Comparison of ENCODE assay signal across 10 mouse cellular contexts in genomic region chr11:55184733-55185291, GRCm38 (mm10). TPM values are rescaled to one million over a fixed set of nuclear protein-coding genes. Genes with fewer than 3 reads are reported as not detected.
DNase-seq lines count a peak whose midpoint lies in the region; ATAC-seq and TF ChIP-seq lines count a peak whose summit lies in the region.
"Had no signal": no experiment of that assay in that cellular context is flagged by ENCODE, and none has a peak within 500 bp of the region (broad histone marks: within the 10 kb centered on the region; RNA-seq: fewer than 3 reads in every experiment).

Gene Slc36a2 (minus strand): TSS chr11:55185077.

- no peak for TF ChIP-seq CTCF in heart, postnatal 0 days (IDR thresholded peaks at IDR 0.05; ENCODE audit: low read depth)
- TF ChIP-seq CTCF in hindbrain, postnatal 0 days (IDR thresholded peaks at IDR 0.05; ENCODE audit: low read depth): no peak

- H3K9ac ChIP-seq in kidney, embryonic 16.5 days (replicated peaks; ENCODE audit: low read length): no peak within 1 kb of the TSS
- H3K9ac ChIP-seq in heart, postnatal 0 days (replicated peaks; ENCODE audit: low read depth, low read length): no peak within 1 kb of the TSS
- H3K9ac ChIP-seq in hindbrain, postnatal 0 days (replicated peaks; ENCODE audit: low read length): no peak within 1 kb of the TSS

- ATAC-seq in kidney, embryonic 16.5 days (ENCODE audit: low FRiP score, low TSS enrichment): no peak
- ATAC-seq in heart, postnatal 0 days (ENCODE audit: insufficient read depth, low read depth): no peak
- no peak for ATAC-seq in hindbrain, postnatal 0 days
- ATAC-seq: intestine, embryonic 16.5 days; midbrain, embryonic 16.5 days had no signal

- no peaks in the 10 kb centered on the region for H3K36me3 ChIP-seq in kidney, embryonic 16.5 days (ENCODE audit: insufficient read depth, low read length)
- H3K36me3 ChIP-seq in heart, postnatal 0 days (replicated peaks; ENCODE audit: control insufficient read depth, insufficient read depth, low read length): no peaks in the 10 kb centered on the region
- no peaks in the 10 kb centered on the region for H3K36me3 ChIP-seq in hindbrain, postnatal 0 days (ENCODE audit: insufficient read depth, low read length)

- no peak within 1 kb of the TSS for H3K4me3 ChIP-seq in kidney, embryonic 16.5 days (ENCODE audit: low read length)
- no peak within 1 kb of the TSS for H3K4me3 ChIP-seq in heart, postnatal 0 days (ENCODE audit: low read depth, low read length)
- no peak within 1 kb of the TSS for H3K4me3 ChIP-seq in hindbrain, postnatal 0 days (ENCODE audit: low read length)

- H3K9me3 ChIP-seq in kidney, embryonic 16.5 days (ENCODE audit: low read length): no peaks in the 10 kb centered on the region
- H3K9me3 ChIP-seq in heart, postnatal 0 days (replicated peaks; ENCODE audit: control insufficient read depth, low read length): no peaks in the 10 kb centered on the region
- no peaks in the 10 kb centered on the region for H3K9me3 ChIP-seq in hindbrain, postnatal 0 days (ENCODE audit: low read length)

- TF ChIP-seq EP300 in heart, postnatal 0 days (IDR thresholded peaks at IDR 0.05; ENCODE audit: low read depth): no peak

- H3K4me2 ChIP-seq in kidney, embryonic 16.5 days (replicated peaks; ENCODE audit: low read depth, low read length): no peak within 1 kb of the TSS
- no peak within 1 kb of the TSS for H3K4me2 ChIP-seq in heart, postnatal 0 days (ENCODE audit: low read depth, low read length)
- no peak within 1 kb of the TSS for H3K4me2 ChIP-seq in hindbrain, postnatal 0 days (ENCODE audit: low read depth, low read length)

- no peaks in the 10 kb centered on the region for H3K4me1 ChIP-seq in kidney, embryonic 16.5 days (ENCODE audit: insufficient read depth, low read length)
- peaks cover 13% of the 10 kb centered on the region for H3K4me1 ChIP-seq in heart, postnatal 0 days (ENCODE audit: control insufficient read depth, insufficient read depth)
- 0 out of 2 replicates have a peak, but pooled peaks cover 3% of the 10 kb centered on the region for H3K4me1 ChIP-seq in hindbrain, postnatal 0 days (ENCODE audit: insufficient read depth, low read length)

- no peak within 1 kb of the TSS for H3K27ac ChIP-seq in kidney, embryonic 16.5 days (ENCODE audit: low read length)
- no peak within 1 kb of the TSS for H3K27ac ChIP-seq in heart, postnatal 0 days (ENCODE audit: low read depth)
- H3K27ac ChIP-seq in hindbrain, postnatal 0 days: no peak within 1 kb of the TSS

- WGBS in kidney, embryonic 16.5 days: 20% methylated on average over 10 of the region's 10 CpGs
- WGBS in heart, postnatal 0 days: 37% methylated on average over 10 of the region's 10 CpGs
- WGBS in hindbrain, postnatal 0 days: 22% methylated on average over 10 of the region's 10 CpGs

- no peaks in the 10 kb centered on the region for H3K27me3 ChIP-seq in kidney, embryonic 16.5 days (ENCODE audit: insufficient read depth, low read length)
- no peaks in the 10 kb centered on the region for H3K27me3 ChIP-seq in heart, postnatal 0 days (ENCODE audit: control insufficient read depth, insufficient read depth, low read length)
- H3K27me3 ChIP-seq in hindbrain, postnatal 0 days (ENCODE audit: insufficient read depth, low read length): no peaks in the 10 kb centered on the region

- peak; percentile 47 for DNase-seq in kidney, postnatal 10 days
- DNase-seq in adrenal gland, postnatal 36 days: peak; percentile 59 to 62
- peak; percentile 16 for DNase-seq in heart, postnatal 0 days (ENCODE audit: low spot score)
- peak; percentile 63 for DNase-seq in lung, postnatal 25 days (ENCODE audit: low spot score)
- DNase-seq in spleen, postnatal 10 days (ENCODE audit: low spot score in 2 of 2): no peak
- DNase-seq in right cerebral cortex, adult 18-20 months: no peak
- DNase-seq in hindbrain, postnatal 0 days (ENCODE audit: low spot score): no peak

RNA-seq across cellular contexts. Expression of gene Slc36a2, which starts in this region (rescaled TPM):
- 0.61 and 0.81 TPM in 2 replicates for polyA plus RNA-seq in kidney, embryonic 16.5 days (2015; fragmentation: Nextera tagmentation; extraction: Ambion mirVana)
- 10 to 100 TPM; 89.2 to 97.0 TPM for total RNA-seq in adrenal gland, postnatal 36 days (2021)
- total RNA-seq in heart, postnatal 0 days (2014; rRNA removed; ENCODE audit: low replicate concordance): 2.5 and 10.2 TPM in 2 replicates
- polyA plus RNA-seq in heart, postnatal 0 days (2015; fragmentation: Nextera tagmentation; extraction: Ambion mirVana): 6.6 and 7.0 TPM in 2 replicates
- 0.36 and 0.84 TPM in 2 replicates for total RNA-seq in hindbrain, postnatal 0 days (2014; rRNA removed)
- 0.78 and 0.94 TPM in 2 replicates for polyA plus RNA-seq in hindbrain, postnatal 0 days (2015; fragmentation: Nextera tagmentation; extraction: Ambion mirVana)

Comparison
In these comparisons a context has a peak if more than half of its experiments do, and no peak if none do; other contexts are left out.
1. DNase-seq: peak in kidney, postnatal 10 days (single experiment), adrenal gland, postnatal 36 days (2 of 2), heart, postnatal 0 days (single experiment) and lung, postnatal 25 days (single experiment); none in spleen, postnatal 10 days (0 of 2), right cerebral cortex, adult 18-20 months (single experiment) and hindbrain, postnatal 0 days (single experiment).